Mouse (Mus musculus) liver, embryonic 12.5 days (tissue): ENCODE data around the gene Cfap299. TPM values are rescaled to one million over a fixed set of nuclear protein-coding genes. Genes with fewer than 3 reads are reported as not detected.
"Not testable (repeated sequence)": the region's sequence is repeated elsewhere in the genome, so short reads cannot be mapped to it uniquely, and the experiment has no call there.

Experiments
- ATAC-seq: fragments of 200-750 bp; cut with Nextera tagmentation; 2 replicates; pipeline ENCODE4 v1.8.0; 2017; ENCODE audit warnings: moderate number of reproducible peaks, mild to moderate bottlenecking, moderate library complexity
- H3K27ac ChIP-seq: fragments of 300-500 bp; sonication (generic); 2 replicates; pipeline ENCODE4 v1.5.1; 2016; ENCODE audit warnings: mild to moderate bottlenecking
- H3K27me3 ChIP-seq: fragments of 300-500 bp; sonication (generic); replicated peaks from 2 replicates; pipeline ENCODE4 v1.6.1; 2016; ENCODE audit warnings: mild to moderate bottlenecking, moderate library complexity
- H3K36me3 ChIP-seq: fragments of 300-500 bp; sonication (generic); 2 replicates; pipeline ENCODE4 v1.6.1; 2016; ENCODE audit warnings: mild to moderate bottlenecking, moderate library complexity
- H3K4me1 ChIP-seq: fragments of 300-500 bp; sonication (generic); 2 replicates; pipeline ENCODE4 v1.6.1; 2016
- H3K4me2 ChIP-seq: fragments of 300-500 bp; sonication (generic); 2 replicates; pipeline ENCODE4 v1.6.1; 2016; ENCODE audit warnings: mild to moderate bottlenecking, moderate library complexity
- H3K4me3 ChIP-seq: fragments of 300-500 bp; sonication (generic); 2 replicates; pipeline ENCODE4 v1.5.1; 2016; ENCODE audit warnings: mild to moderate bottlenecking, moderate library complexity
- H3K9ac ChIP-seq: fragments of 300-500 bp; sonication (generic); 2 replicates; pipeline ENCODE4 v1.6.1; 2016; ENCODE audit warnings: mild to moderate bottlenecking, moderate library complexity
- H3K9me3 ChIP-seq: fragments of 300-500 bp; sonication (generic); replicated peaks from 2 replicates; pipeline ENCODE4 v1.6.1; 2016; ENCODE audit warnings: mild to moderate bottlenecking, moderate library complexity
- WGBS: fragments of 180-500 bp; shearing (Covaris S2); methylation state at CpG from one replicate; pipeline ENCODE4 v1.1.7; 2016; ENCODE audit not compliant: insufficient replicate concordance; 5-methylcytosine and 5-hydroxymethylcytosine counted together
- polyA plus RNA-seq: library from polyadenylated mRNA; unstranded; fragments of >200 nt; fragmentation: Nextera tagmentation; extraction: Ambion mirVana; gene quantifications from 2 replicates; pipeline ENCODE4 v1.2.1, GENCODE M21; 2016

Gene Cfap299
- polyA plus RNA-seq = not detected in 2 replicates

DNA sequence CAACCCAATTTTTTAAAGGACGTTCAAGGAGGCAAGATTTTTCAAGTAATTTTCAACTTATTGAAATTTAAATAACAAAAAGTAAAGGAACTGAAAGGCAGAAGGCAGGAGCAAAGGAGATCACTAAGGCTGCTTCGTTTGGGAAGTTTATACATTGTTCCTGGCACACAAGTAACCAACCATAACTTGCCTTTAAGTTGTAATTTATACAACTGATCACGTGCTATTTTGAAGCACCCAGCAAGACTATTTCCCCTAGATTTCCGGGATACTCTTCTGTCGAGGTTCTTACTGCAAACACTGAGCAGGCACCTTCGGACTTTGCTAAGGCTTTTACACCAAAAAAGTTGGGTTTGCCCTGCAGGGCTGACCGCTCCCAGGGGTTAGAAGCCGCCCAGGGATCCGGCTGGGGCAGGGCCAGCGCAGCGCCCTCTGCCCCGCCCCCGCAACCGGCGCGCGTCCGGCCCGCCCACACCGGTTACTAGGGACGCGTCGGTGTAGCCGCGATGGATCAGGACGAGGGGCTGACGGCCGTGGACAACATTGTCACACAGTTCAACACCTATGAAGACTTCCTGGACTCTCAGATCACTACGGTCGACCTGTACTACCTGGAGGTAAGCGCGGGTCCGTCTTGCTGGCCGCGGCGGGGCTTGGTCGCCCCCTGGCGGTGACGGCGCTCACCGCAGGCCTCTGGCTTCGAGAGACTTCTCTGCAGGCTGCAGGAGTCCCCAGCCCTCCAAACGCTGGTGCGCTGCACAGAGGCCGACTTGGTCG lies at the start of gene Cfap299:
Gene Cfap299 (plus strand): TSS at position 457 of the 777 bp plus-strand sequence.
- Histone ChIP-seq H3K4me2 (peak within 1 kb of the TSS; percentile 74), H3K27me3 (peaks cover 6% of the 10 kb centered on the region; the same call in 1 of the 2 replicates), H3K27ac (no peak within 1 kb of the TSS), H3K4me3 (peak within 1 kb of the TSS; percentile 57), H3K36me3 (no peaks in the 10 kb centered on the region), H3K9ac (no peak within 1 kb of the TSS), H3K4me1 (0 out of 2 replicates have a peak, but pooled peaks cover 6% of the 10 kb centered on the region), H3K9me3 (no peaks in the 10 kb centered on the region)
- 2% methylated on average over 46 of the region's 46 CpGs for WGBS
- ATAC-seq = peak; percentile 91

DNA sequence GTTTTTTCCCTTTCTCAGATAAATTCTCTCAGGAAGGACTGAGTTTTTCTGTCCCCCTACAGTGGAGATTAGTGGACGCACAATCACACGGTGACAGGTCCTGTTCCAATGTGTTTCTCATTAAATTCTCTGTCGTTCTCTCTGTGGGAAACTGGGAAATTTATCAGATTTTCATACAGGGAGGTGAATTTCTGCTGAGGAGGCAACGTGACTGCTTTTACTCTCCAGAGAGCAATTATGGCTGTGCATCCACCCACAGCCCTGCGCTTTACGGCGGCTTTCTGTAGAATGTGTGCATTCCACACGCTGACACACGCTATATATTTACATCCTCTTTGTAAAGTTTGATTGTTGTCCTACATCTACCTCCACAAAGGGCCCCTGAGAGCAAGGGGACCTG lies 47.1 kb upstream of the Cfap299 start:
- WGBS = 63% methylated on average over 9 of the region's 9 CpGs
- Histone ChIP-seq H3K9ac (no peak overlapping the region), H3K27ac (no peak overlapping the region), H3K27me3 (peaks cover 18% of the 10 kb centered on the region), H3K4me2 (no peak overlapping the region), H3K36me3 (no peaks in the 10 kb centered on the region), H3K9me3 (no peaks in the 10 kb centered on the region), H3K4me3 (no peak overlapping the region), H3K4me1 (no peaks in the 10 kb centered on the region)
- no peak for ATAC-seq

- H3K4me3 ChIP-seq = no peak overlapping the region
- H3K9ac ChIP-seq = no peak overlapping the region
- H3K36me3 ChIP-seq = no peaks in the 10 kb centered on the region
- no peak for ATAC-seq
- no peaks in the 10 kb centered on the region for H3K9me3 ChIP-seq
- no peak overlapping the region for H3K27ac ChIP-seq
- H3K4me1 ChIP-seq = no peaks in the 10 kb centered on the region
- WGBS = 21% methylated on average over 17 of the region's 17 CpGs
- H3K27me3 ChIP-seq = peaks cover 18% of the 10 kb centered on the region
- no peak overlapping the region for H3K4me2 ChIP-seq
Measured at GRCm38 (mm10) chr5:98283696-98284478, 45.2 kb upstream of the Cfap299 start.

DNA sequence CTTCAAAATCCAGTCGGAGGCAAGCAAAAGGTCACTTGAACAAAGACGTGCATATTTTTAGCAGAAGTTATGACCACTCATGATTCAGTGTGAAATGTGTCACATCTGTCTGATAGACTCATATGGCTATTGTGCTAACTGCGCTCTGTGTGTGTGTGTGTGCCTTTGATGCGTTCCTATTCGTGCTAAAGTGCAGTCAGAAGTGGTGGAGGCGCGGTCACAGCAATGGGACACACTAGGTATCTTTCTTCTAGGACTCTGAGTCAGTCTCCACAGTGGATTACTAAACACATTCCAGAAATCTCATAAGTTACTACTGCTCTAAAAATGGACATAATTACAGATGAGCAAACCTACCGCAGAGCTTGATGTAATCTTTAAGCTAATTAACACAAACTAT lies 38.5 kb upstream of the Cfap299 start:
- Histone ChIP-seq H3K9me3 (no peaks in the 10 kb centered on the region), H3K27ac (no peak overlapping the region), H3K36me3 (no peaks in the 10 kb centered on the region), H3K4me3 (no peak overlapping the region), H3K4me2 (no peak overlapping the region), H3K4me1 (0 out of 2 replicates have a peak, but pooled peaks cover 4% of the 10 kb centered on the region), H3K9ac (no peak overlapping the region), H3K27me3 (peaks cover 22% of the 10 kb centered on the region)
- ATAC-seq = no peak
- 74% methylated on average over 8 of the region's 8 CpGs for WGBS

- Histone ChIP-seq H3K4me2 (0 out of 2 replicates have a peak overlapping the region, but pooled peaks have one; percentile 16), H3K9me3 (no peaks in the 10 kb centered on the region), H3K4me1 (0 out of 2 replicates have a peak, but pooled peaks cover 4% of the 10 kb centered on the region), H3K27ac (no peak overlapping the region), H3K4me3 (no peak overlapping the region), H3K36me3 (no peaks in the 10 kb centered on the region), H3K27me3 (peaks cover 22% of the 10 kb centered on the region), H3K9ac (no peak overlapping the region)
- ATAC-seq = no peak
- WGBS = 4% methylated on average over 19 of the region's 19 CpGs
Measured at GRCm38 (mm10) chr5:98292388-98293048, 36.6 kb upstream of the Cfap299 start.

DNA sequence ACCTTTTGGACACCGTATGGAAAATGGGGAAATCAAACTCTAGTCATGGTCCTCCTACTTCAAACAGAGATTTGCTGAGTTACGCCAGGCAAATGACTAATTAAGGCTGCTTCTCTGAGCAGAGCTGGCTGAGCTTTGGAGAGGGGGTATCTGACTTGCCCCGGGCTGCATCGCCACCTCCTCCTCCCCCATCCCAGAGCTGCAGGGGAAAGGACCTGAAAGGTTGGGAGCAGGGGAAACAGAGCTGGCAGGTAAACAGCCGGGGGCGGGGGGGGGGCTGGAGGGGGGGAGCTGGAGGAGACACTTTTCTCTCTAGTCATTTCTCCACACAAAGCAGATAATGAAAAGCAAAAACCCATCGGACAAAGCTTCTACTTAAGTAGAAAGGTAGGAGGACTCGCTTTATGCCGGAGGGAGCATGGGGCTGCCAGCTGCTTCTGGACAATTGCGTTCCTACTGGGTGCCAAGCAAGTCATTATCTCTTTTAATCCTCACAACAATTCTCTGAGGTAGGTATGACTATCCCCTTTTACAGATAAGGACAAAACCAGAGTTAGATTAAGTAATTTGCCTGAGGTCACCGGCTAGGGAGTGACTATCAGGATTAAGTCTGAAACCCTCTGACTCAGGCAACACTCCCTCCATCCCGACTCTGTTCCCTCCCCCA lies 35.9 kb upstream of the Cfap299 start:
- no peak overlapping the region for H3K9ac ChIP-seq
- 4% methylated on average over 12 of the region's 12 CpGs for WGBS
- no peaks in the 10 kb centered on the region for H3K36me3 ChIP-seq
- H3K27ac ChIP-seq = no peak overlapping the region
- no peak for ATAC-seq
- no peak overlapping the region for H3K4me3 ChIP-seq
- H3K9me3 ChIP-seq = no peaks in the 10 kb centered on the region
- H3K4me2 ChIP-seq = 0 out of 2 replicates have a peak overlapping the region, but pooled peaks have one; percentile 16
- peaks cover 22% of the 10 kb centered on the region for H3K27me3 ChIP-seq
- 0 out of 2 replicates have a peak, but pooled peaks cover 4% of the 10 kb centered on the region for H3K4me1 ChIP-seq

DNA sequence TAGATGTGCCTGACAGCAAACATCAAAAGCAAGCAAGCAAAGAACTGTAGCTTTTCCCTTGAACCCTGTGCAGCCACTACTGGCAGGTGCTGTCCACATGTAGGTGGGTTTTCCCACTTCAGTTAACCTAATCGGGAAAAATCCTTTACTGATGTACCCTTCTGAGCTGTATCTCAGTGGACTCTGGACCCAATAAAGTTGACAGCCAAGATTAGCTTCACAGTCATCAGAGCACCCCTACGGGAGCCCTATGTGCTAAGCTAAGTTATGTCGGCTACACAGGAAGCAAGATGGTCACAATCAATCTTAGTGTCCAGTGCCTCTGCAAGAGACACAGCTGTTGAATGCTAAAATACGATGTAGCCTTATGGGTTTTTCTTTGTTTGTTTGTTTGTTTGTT lies 29.0 kb upstream of the Cfap299 start:
- no peaks in the 10 kb centered on the region for H3K27me3 ChIP-seq
- H3K4me1 ChIP-seq = no peaks in the 10 kb centered on the region
- H3K4me3 ChIP-seq = no peak overlapping the region
- no peaks in the 10 kb centered on the region for H3K9me3 ChIP-seq
- H3K4me2 ChIP-seq = no peak overlapping the region
- H3K36me3 ChIP-seq = no peaks in the 10 kb centered on the region
- 62% methylated on average over 4 of the region's 4 CpGs for WGBS
- no peak for ATAC-seq
- H3K27ac ChIP-seq = no peak overlapping the region
- no peak overlapping the region for H3K9ac ChIP-seq

- Histone ChIP-seq H3K9me3 (no peaks in the 10 kb centered on the region), H3K27me3 (no peaks in the 10 kb centered on the region), H3K4me3 (no peak overlapping the region), H3K27ac (no peak overlapping the region), H3K4me2 (no peak overlapping the region), H3K36me3 (no peaks in the 10 kb centered on the region), H3K9ac (no peak overlapping the region), H3K4me1 (no peaks in the 10 kb centered on the region)
- 56% methylated on average over 4 of the region's 4 CpGs for WGBS
- no peak for ATAC-seq
Measured at GRCm38 (mm10) chr5:98305673-98306072, 23.4 kb upstream of the Cfap299 start.

DNA sequence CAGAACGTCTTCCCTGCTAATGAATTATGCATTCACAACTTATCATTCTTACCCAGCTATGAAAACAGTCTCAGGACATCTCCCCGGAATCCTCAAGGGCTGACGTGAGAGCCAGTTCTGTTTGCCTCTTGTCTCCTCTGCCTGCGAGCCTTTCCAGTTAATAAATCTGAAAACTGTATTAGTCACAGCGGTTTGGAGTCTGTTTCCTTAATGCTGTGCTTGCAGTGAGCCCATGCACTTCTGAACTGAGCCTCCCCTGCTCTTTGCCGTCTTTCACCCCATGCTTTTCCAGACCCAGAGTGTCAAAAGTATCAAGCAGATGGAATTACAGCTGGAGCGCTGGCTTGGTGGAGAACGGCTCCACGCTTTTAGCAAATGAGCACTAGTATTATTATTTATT lies 22.6 kb upstream of the Cfap299 start:
- Histone ChIP-seq H3K4me1 (no peaks in the 10 kb centered on the region), H3K4me2 (no peak overlapping the region), H3K9me3 (no peaks in the 10 kb centered on the region), H3K36me3 (no peaks in the 10 kb centered on the region), H3K4me3 (no peak overlapping the region), H3K27ac (no peak overlapping the region), H3K27me3 (no peaks in the 10 kb centered on the region), H3K9ac (no peak overlapping the region)
- 64% methylated on average over 9 of the region's 9 CpGs for WGBS
- no peak for ATAC-seq

DNA sequence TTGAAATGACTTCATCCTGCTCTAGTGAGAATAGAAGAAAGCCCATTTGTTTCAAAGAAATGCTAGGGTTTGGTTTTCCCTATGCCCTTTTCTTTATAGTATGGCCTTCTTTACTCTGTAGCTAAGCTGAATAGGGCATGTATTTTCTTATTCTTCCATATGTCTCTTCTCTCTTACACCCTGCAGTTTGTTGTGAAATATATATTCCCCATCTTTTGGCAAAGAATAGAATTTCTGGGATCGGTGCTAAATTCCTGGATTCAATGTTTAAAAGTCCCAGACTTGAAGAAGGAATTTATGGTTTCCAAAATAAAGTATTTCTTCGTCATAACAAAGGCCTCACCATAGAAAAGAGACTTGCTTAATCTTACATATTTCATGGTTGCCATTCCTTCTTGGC lies 2.5 kb upstream of the Cfap299 start:
- no peak for ATAC-seq
- no peaks in the 10 kb centered on the region for H3K36me3 ChIP-seq
- 59% methylated on average over 2 of the region's 2 CpGs for WGBS

DNA sequence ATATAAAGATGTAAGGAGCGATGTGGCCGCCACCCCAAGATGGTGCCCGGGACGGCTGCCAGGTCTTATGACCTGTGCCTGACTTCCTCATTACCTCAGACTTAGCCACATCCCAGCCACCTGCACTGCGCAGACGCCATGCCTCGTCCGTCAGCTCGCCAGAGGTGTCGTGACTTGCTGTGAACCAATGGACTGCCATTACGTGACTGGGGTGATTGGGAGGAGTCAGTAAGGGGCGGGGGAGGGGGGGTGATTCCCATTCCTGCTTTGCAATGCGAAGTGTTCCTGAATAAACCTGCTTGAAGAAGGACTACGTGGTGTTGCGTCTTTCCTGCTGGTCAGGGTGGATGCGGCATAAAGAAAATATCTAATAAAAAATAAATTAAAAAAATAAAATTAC lies 14.6 kb downstream of the Cfap299 start:
- H3K36me3 ChIP-seq, H3K9ac ChIP-seq, ATAC-seq, H3K4me2 ChIP-seq, H3K4me1 ChIP-seq, H3K4me3 ChIP-seq, H3K27ac ChIP-seq, H3K27me3 ChIP-seq, H3K9me3 ChIP-seq: not testable (repeated sequence)
- 77% methylated on average over 16 of the region's 16 CpGs for WGBS

More for the DNA sequence above, 2.5 kb upstream of the Cfap299 start:
- Histone ChIP-seq H3K4me3 (no peak overlapping the region), H3K27me3 (peaks cover 6% of the 10 kb centered on the region; the same call in 1 of the 2 replicates), H3K4me2 (no peak overlapping the region), H3K27ac (no peak overlapping the region), H3K4me1 (0 out of 2 replicates have a peak, but pooled peaks cover 6% of the 10 kb centered on the region), H3K9me3 (no peaks in the 10 kb centered on the region), H3K9ac (no peak overlapping the region)
